Mouse (Mus musculus) gonadal fat pad, adult 2 months (tissue): ENCODE measurements around the gene Sema3g. TPM values are rescaled to one million over a fixed set of nuclear protein-coding genes. Genes with fewer than 3 reads are reported as not detected.

Experiments used
- DNase-seq: peaks from one replicate; pipeline ENCODE4 v3.0.0-alpha.2; 2012; ENCODE audit warnings: low read depth
- polyA plus RNA-seq: library from polyadenylated mRNA; depleted of rRNA; stranded (reverse); fragments of >200 nt; gene quantifications from 2 replicates; pipeline ENCODE4 v1.2.3, GENCODE M21; 2012; rRNA removed

Gene Sema3g
- polyA plus RNA-seq, 1 experiment, result 13.5 TPM

DNA sequence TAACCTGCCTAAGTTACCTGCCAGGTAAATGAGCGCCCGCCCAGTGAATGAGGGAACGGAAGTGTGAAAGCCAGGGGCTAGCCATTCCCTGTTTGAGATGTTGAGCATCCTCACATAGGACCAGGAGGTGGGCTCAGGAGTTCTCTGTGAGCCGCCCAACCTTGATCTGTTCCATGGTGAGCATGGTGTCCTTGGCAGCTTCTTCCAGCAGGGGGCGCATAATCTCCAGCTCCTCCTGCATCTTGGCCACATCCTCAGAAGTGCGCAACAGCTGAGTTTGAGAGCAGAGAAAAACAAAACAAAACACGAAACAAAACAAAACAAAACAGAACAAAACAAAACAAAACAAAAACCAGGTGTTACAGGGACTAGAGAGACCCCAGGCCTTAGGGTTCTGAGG, 54.5 kb downstream of the Sema3g start:
- DNase-seq, result no peak

Other genes with a start within 250 kb of the Sema3g start
- gene Glt8d1, start 216.5 kb upstream of the Sema3g start, polyA plus RNA-seq, result 33.0 and 34.4 TPM in 2 replicates
- 291 and 352 TPM in 2 replicates for gene Spcs1, start 216.2 kb upstream of the Sema3g start, polyA plus RNA-seq
- 12.2 and 16.9 TPM in 2 replicates for gene Pbrm1, start 198.7 kb upstream of the Sema3g start, polyA plus RNA-seq
- gene Gnl3, start 198.7 kb upstream of the Sema3g start, polyA plus RNA-seq, result 20.3 and 23.2 TPM in 2 replicates
- gene Smim4, start 88.9 kb upstream of the Sema3g start, polyA plus RNA-seq, result 43.9 and 61.7 TPM in 2 replicates
- gene Nt5dc2, start 86.8 kb upstream of the Sema3g start, polyA plus RNA-seq, result 58.8 and 67.0 TPM in 2 replicates
- gene Stab1, start 49.2 kb upstream of the Sema3g start, polyA plus RNA-seq, result 74.0 and 97.3 TPM in 2 replicates
- 0.25 and 1.0 TPM in 2 replicates for gene Tnnc1, start 9.5 kb upstream of the Sema3g start, polyA plus RNA-seq
- gene Nisch, start 914 bp upstream of the Sema3g start, polyA plus RNA-seq, result 323 and 342 TPM in 2 replicates
- gene Phf7, start 33.5 kb downstream of the Sema3g start, polyA plus RNA-seq, result 9.9 and 13.5 TPM in 2 replicates
- gene Bap1, start 33.6 kb downstream of the Sema3g start, polyA plus RNA-seq, result 51.3 and 57.0 TPM in 2 replicates
- gene Dnah1, start 106.0 kb downstream of the Sema3g start, polyA plus RNA-seq, result 1.7 and 2.4 TPM in 2 replicates
- 20.7 and 21.6 TPM in 2 replicates for gene Capn7, start 118.8 kb downstream of the Sema3g start, polyA plus RNA-seq
- gene Sh3bp5, start 218.2 kb downstream of the Sema3g start, polyA plus RNA-seq, result 25.2 and 29.3 TPM in 2 replicates